Mouse (Mus musculus): ENCODE results near the gene Xylt1. TPM values are rescaled to one million over a fixed set of nuclear protein-coding genes. Genes with fewer than 3 reads are reported as not detected.

Gene Xylt1
- polyA plus RNA-seq, 1 experiment, result 10.5 TPM

DNA sequence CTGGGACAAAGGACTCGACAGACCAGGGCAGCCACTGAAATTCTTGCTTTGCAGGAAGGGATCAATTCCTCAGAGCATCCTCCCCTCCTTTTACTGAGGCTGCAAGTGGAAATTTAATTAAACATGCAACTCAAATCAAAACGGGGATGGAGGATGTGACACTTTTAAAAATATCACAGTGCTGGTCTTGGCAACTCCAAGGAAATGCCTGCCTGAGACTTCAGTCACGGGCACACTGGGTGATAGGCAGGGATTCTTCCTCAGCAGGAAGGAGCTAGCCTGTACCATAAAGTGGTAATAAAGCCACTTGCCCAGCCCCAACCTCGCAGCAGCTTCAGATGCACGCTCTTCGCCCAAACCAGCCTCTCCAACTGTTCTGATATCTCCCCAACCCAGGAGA is 339.6 kb downstream of the Xylt1 start:
- no peak overlapping the region for H3K27ac ChIP-seq (ENCODE audit: insufficient read depth, low read depth, low read length)
- TF ChIP-seq CTCF (IDR thresholded peaks at IDR 0.05; ENCODE audit: low read depth, low read length) (no peak), POLR2A (IDR thresholded peaks at IDR 0.05; ENCODE audit: borderline replicate concordance, low read depth, low read length) (no peak)
- H3K4me3 ChIP-seq (ENCODE audit: insufficient read depth, low read length), result no peak overlapping the region
- H3K4me1 ChIP-seq (ENCODE audit: control insufficient read depth, insufficient read depth, low read length), result no peaks in the 10 kb centered on the region

All from bone marrow macrophage, adult 2 months (primary cell).